Mouse (Mus musculus) cerebellum, adult 2 months (tissue): ENCODE measurements around the gene Fam45a. TPM values are rescaled to one million over a fixed set of nuclear protein-coding genes. Genes with fewer than 3 reads are reported as not detected.
A peak's percentile ranks its signal among the peaks of the same experiment; 100 is the strongest.

Experiments used
- DNase-seq, 2 experiments: peaks; one replicate each; pipeline ENCODE4 v3.0.0; 2021
- H3K27ac ChIP-seq: fragments of 200-500 bp; 2 replicates; pipeline ENCODE4 v1.5.1; 2012; ENCODE audit warnings: low read length, control low read depth, inconsistent platforms; ENCODE audit not compliant: insufficient read depth
- H3K27me3 ChIP-seq: fragments of 200-500 bp; 2 replicates; pipeline ENCODE4 v1.6.1; 2012; ENCODE audit warnings: inconsistent platforms, mild to moderate bottlenecking, low read length, moderate library complexity; ENCODE audit not compliant: control insufficient read depth, insufficient read depth
- H3K4me1 ChIP-seq: fragments of 200-500 bp; 2 replicates; pipeline ENCODE4 v1.6.1; 2011; ENCODE audit warnings: low read length; ENCODE audit not compliant: control insufficient read depth, insufficient read depth
- H3K4me3 ChIP-seq: fragments of 200-500 bp; replicated peaks from 2 replicates; pipeline ENCODE3; 2011; ENCODE audit warnings: mild to moderate bottlenecking, low read depth, low read length, control low read depth; ENCODE audit not compliant: insufficient read depth
- CTCF ChIP-seq: fragments of 200-500 bp; IDR thresholded peaks from 2 replicates; pipeline ENCODE4 v1.5.1; 2011; ENCODE audit warnings: low read depth, mild to moderate bottlenecking, control low read depth, low read length, moderate library complexity, borderline replicate concordance; ENCODE audit not compliant: insufficient read depth
- POLR2A ChIP-seq: fragments of 200-500 bp; IDR thresholded peaks from 2 replicates; pipeline ENCODE4 v1.6.1; 2011; ENCODE audit warnings: low read length, control low read depth, borderline replicate concordance; ENCODE audit not compliant: insufficient read depth
- WGBS: fragments of 180-500 bp; shearing (Covaris S2); methylation state at CpG from one replicate; pipeline ENCODE4 v1.1.7; 2018; 5-methylcytosine and 5-hydroxymethylcytosine counted together
- polyA plus RNA-seq: library from polyadenylated mRNA; depleted of rRNA; stranded (reverse); fragments of >200 nt; gene quantifications from 2 replicates; pipeline ENCODE4 v1.2.3, GENCODE M21; 2012; rRNA removed

The Fam45a gene
- 60.3 and 62.5 TPM in 2 replicates for polyA plus RNA-seq

DNA sequence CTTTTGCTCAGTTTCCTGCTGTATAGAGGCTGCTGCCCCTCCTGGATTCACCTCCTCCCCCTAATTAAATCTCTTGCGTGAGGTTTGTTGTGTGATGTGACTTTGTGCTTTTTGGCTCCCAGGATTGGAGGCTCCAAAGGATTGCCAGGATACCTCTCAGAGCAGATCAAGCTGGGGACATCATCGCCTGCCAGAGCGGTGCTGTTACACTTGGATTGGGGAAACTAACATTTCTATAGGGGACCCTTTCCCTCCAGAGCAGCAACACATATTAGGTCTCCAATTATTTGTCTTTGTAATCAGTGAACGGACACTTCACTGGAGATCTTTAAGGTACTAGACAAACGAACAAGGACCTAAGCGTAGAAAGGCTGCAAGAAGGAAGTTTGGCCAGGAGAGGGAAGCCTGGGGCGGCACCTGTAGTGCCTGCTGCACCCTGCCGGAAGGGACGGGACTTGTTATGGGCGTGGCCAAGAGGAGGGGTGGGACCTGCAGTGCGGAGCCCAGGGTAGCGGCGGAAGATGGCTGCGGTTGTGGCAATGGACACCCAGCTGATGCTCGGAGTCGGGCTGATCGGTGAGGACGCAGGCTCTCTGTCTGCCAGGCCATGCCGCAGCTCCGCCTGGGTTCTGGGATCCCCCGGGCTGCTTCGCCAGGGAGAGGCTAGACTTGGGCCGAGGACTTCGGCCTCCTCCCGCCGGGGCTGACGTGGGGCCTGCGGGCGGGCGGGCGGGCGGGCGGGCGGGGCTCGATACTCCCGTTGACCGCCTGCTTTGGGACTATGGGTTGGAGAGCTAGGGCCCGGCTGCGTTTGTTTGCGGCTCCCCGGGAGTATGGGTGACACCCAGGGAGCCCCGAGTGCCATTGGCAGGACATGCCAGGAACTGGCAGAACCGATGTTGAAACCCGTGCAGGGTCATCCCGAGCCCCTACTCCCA lies at the start of gene Fam45a:
Fam45a (plus strand) TSS at position 488 of the 938 bp plus-strand sequence.
- TF ChIP-seq POLR2A: peak; percentile 88
- peak; percentile 69 for TF ChIP-seq CTCF
- H3K4me3 ChIP-seq: peak within 1 kb of the TSS; percentile 48
- H3K27me3 ChIP-seq: no peaks in the 10 kb centered on the region
- no peaks in the 10 kb centered on the region; the same call in 1 of the 2 replicates for H3K4me1 ChIP-seq
- H3K27ac ChIP-seq: peak within 1 kb of the TSS; percentile 10; the same call in 1 of the 2 replicates
- 1% methylated on average over 39 of the region's 45 CpGs for WGBS
- DNase-seq: peak; percentile 91 to 92

DNA sequence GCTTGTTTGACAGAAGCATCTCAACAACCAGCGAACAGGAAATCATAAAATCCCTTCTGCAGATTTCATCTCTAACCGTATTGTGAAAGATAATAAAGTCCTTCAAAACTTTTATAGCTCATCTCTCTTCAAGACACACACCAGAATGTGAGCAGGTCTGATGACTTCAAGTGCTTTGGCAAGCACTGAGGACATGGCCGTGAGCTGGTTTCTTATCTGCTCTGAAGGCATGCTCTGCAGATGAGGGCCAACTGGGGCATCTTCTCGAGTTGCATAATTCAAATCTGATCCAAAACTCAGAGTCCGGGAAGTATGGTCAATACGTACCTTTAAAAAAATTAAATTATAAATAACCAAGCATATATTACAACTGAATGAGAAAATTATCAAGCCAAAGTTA lies 38.0 kb upstream of the Fam45a start:
- no peak for DNase-seq
- 87% methylated on average over 6 of the region's 6 CpGs for WGBS
- TF ChIP-seq CTCF (no peak), POLR2A (no peak)
- no peaks in the 10 kb centered on the region for H3K27me3 ChIP-seq
- H3K27ac ChIP-seq: no peak overlapping the region
- H3K4me1 ChIP-seq: no peaks in the 10 kb centered on the region
- no peak overlapping the region for H3K4me3 ChIP-seq

DNA sequence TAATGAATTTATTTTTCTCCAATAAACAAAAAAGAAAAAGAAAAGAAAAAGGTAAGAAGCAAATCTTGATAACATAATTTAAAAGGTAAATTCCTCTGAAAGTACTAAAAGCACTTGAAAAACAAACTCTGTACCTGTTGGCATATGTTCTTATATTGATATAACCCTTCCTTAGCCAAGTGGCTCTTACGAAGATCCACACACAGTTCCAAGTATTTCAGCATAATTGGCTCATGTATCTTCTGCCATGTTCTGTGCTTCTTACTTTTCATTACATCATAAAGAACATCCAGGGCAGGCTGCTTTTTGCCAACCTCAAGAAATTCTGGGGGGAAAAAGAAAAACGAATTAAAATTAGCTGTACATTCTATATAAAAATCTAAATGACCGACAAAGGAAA lies 29.4 kb upstream of the Fam45a start:
- Histone ChIP-seq H3K27me3 (no peaks in the 10 kb centered on the region), H3K4me1 (no peaks in the 10 kb centered on the region; the same call in 1 of the 2 replicates), H3K4me3 (no peak overlapping the region), H3K27ac (no peak overlapping the region)
- no peak for DNase-seq
- TF ChIP-seq POLR2A: no peak
- no peak for TF ChIP-seq CTCF
- WGBS: 59% methylated on average over 3 of the region's 3 CpGs

DNA sequence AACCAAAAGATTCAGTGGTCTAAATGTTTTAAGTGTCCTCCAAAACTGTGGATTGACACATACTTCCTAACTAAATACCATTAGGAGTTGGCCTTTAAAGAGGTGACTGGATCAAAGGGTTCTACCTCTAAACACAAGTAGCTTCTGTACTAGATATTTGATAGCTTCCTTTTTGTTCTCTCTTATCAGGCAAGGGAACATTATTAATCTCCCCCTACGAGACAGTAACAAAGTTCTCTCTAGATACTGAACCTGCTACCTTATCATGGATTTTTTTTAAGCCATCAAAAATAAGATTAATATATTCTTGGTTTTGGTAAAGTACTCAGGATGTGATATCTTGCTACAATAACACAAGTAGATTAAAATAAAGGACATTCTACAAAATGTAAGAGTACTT lies 26.7 kb upstream of the Fam45a start:
- WGBS: 72% methylated on average over 1 of the region's 1 CpGs
- H3K4me3 ChIP-seq: no peak overlapping the region
- no peaks in the 10 kb centered on the region for H3K27me3 ChIP-seq

GRCm38 (mm10) chr19:60787465-60788150 lies 23.8 kb upstream of the Fam45a start:
- H3K27ac ChIP-seq: no peak overlapping the region
- WGBS: 43% methylated on average over 2 of the region's 2 CpGs
- H3K4me3 ChIP-seq: no peak overlapping the region
- no peak for DNase-seq
- H3K27me3 ChIP-seq: no peaks in the 10 kb centered on the region
- no peak for TF ChIP-seq CTCF
- no peak for TF ChIP-seq POLR2A
- no peaks in the 10 kb centered on the region; the same call in 1 of the 2 replicates for H3K4me1 ChIP-seq

More for the DNA sequence above, 26.7 kb upstream of the Fam45a start:
- DNase-seq: no peak
- TF ChIP-seq POLR2A (no peak), CTCF (no peak)
- H3K27ac ChIP-seq: no peak overlapping the region
- H3K4me1 ChIP-seq: no peaks in the 10 kb centered on the region; the same call in 1 of the 2 replicates

- no peak for TF ChIP-seq CTCF
- no peak for TF ChIP-seq POLR2A
- peak overlapping the region; percentile 30 for H3K4me3 ChIP-seq
- no peaks in the 10 kb centered on the region; the same call in 1 of the 2 replicates for H3K4me1 ChIP-seq
- no peak overlapping the region for H3K27ac ChIP-seq
- 30% methylated on average over 6 of the region's 6 CpGs for WGBS
- no peaks in the 10 kb centered on the region for H3K27me3 ChIP-seq
- no peak for DNase-seq
These were observed 23.0 kb upstream of the Fam45a start for GRCm38 (mm10) chr19:60788214-60788960.

DNA sequence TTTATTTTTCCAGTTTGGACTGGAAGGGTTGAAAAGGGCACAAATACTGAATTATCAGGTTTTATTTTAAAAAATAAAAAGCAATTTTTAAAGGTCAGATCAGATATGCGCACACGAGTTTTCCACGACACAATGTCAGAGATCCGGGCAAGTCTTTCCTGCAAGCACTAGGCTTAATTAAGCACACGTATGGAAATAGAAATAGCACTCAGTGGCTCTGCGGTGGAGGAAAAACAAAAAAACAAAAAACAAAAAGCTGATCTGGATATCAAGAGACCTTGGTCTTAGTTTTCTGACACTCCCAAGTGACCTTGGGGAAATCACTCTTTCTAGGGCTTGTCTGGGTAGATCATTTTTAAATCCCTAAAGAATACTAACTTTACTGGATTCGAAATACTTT lies 21.9 kb upstream of the Fam45a start:
- Histone ChIP-seq H3K4me1 (no peaks in the 10 kb centered on the region; the same call in 1 of the 2 replicates), H3K27ac (no peak overlapping the region), H3K4me3 (peak overlapping the region; percentile 75), H3K27me3 (no peaks in the 10 kb centered on the region)
- no peak for DNase-seq
- WGBS: 2% methylated on average over 7 of the region's 7 CpGs
- TF ChIP-seq POLR2A (no peak), CTCF (no peak)
